Mouse (Mus musculus) cortical plate, adult 2 months (tissue): Measurements from ENCODE around the gene Timp3. TPM values are rescaled to one million over a fixed set of nuclear protein-coding genes. Genes with fewer than 3 reads are reported as not detected.

Experiments
- H3K27ac ChIP-seq: fragments of 200-500 bp; 2 replicates; pipeline ENCODE4 v1.5.1; 2012; ENCODE audit warnings: low read length, control low read depth, inconsistent platforms; ENCODE audit not compliant: insufficient read depth
- H3K4me1 ChIP-seq: fragments of 200-500 bp; 2 replicates; pipeline ENCODE4 v1.6.1; 2011; ENCODE audit warnings: low read length; ENCODE audit not compliant: control insufficient read depth, insufficient read depth
- H3K4me3 ChIP-seq: fragments of 200-500 bp; 2 replicates; pipeline ENCODE4 v1.5.1; 2011; ENCODE audit warnings: mild to moderate bottlenecking, low read length, control low read depth; ENCODE audit not compliant: insufficient read depth
- CTCF ChIP-seq: fragments of 200-500 bp; IDR thresholded peaks from 2 replicates; pipeline ENCODE4 v1.5.1; 2011; ENCODE audit warnings: mild to moderate bottlenecking, control low read depth, low read length; ENCODE audit not compliant: insufficient read depth; ENCODE audit errors: extremely low read depth
- POLR2A ChIP-seq: fragments of 200-500 bp; IDR thresholded peaks from 2 replicates; pipeline ENCODE4 v1.6.1; 2011; ENCODE audit warnings: mild to moderate bottlenecking, low read length, control low read depth; ENCODE audit not compliant: insufficient read depth; ENCODE audit errors: extremely low read depth
- polyA plus RNA-seq: library from polyadenylated mRNA; depleted of rRNA; stranded (reverse); fragments of >200 nt; gene quantifications from 2 replicates; pipeline ENCODE4 v1.2.3, GENCODE M21; 2012

The Timp3 gene
- polyA plus RNA-seq, 1 experiment = 55.0 TPM

DNA sequence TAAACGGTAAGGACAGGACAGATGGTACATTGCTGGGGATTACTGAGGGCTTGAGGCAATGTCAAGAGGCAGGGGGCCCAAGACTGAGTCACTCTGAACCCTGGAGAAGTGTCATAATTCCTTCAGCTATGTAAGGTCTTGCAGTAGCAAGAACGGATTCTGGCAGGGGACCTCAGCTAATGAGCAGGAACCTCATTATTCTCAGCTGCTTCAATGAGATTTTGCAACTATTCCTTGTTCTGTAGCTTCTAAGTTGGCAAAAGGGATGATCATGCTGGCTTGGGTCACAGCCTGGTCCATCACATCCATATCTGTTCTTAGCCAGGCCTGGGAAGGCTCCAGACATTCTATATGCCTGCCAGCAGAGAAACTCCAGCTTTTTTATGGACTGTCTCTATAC, 59.0 kb downstream of the Timp3 start:
- no peak for TF ChIP-seq CTCF
- TF ChIP-seq POLR2A = no peak
- Histone ChIP-seq H3K4me3 (no peak overlapping the region), H3K4me1 (no peaks in the 10 kb centered on the region), H3K27ac (no peak overlapping the region)

DNA sequence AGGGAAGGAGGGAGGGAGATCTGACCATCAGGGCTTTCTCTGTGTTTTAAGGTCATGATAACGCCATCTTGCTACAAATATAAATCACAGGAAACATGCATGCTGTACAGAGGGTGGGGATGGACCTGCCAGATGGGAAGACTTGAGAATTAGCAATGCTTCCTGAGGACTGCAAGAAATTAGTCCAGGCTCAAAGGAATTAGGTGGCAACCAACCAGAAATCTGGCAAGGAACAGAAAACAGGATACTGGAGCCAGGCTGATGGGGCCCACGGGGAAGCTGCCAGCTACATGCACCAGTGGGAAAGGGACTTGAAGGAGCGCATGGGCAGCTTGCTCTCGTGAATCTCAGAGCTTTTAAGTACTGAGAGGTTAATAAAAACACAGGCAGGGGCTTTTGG, 59.5 kb downstream of the Timp3 start:
- Histone ChIP-seq H3K4me3 (no peak overlapping the region), H3K27ac (no peak overlapping the region), H3K4me1 (no peaks in the 10 kb centered on the region)
- TF ChIP-seq POLR2A = no peak
- TF ChIP-seq CTCF = no peak

DNA sequence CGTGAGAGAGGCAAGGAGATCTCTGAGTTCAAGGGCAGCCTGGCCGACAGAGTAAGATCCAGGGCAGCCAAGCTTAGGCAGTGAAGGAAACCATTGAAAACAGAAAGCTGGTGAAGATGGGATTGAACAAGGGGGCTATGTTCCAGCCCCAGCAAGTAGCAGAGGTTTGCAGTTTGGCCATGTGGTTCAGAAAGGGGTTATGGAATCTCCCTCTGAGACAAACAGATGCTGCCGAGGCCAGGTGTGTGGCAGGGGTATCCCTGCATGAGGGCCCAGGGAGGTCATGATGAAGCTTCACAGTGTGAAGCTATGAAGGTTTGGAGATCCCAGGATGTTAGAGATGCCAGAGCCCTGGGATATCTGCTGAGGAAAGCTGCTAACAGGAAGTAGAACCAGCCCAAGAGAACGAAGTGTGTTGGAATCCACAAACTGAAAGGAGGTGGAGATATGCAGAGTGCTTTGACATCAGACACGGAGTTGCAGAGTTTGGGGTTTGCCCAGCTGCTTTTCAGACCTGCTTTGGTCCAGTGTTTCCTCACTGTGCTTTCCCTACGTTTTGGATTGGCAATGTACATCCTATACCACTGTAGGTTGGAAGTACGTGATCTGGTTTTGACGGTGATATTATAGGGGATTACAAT, 63.6 kb downstream of the Timp3 start:
- Histone ChIP-seq H3K27ac (no peak overlapping the region), H3K4me1 (no peaks in the 10 kb centered on the region), H3K4me3 (no peak overlapping the region)
- TF ChIP-seq POLR2A (no peak), CTCF (no peak)

DNA sequence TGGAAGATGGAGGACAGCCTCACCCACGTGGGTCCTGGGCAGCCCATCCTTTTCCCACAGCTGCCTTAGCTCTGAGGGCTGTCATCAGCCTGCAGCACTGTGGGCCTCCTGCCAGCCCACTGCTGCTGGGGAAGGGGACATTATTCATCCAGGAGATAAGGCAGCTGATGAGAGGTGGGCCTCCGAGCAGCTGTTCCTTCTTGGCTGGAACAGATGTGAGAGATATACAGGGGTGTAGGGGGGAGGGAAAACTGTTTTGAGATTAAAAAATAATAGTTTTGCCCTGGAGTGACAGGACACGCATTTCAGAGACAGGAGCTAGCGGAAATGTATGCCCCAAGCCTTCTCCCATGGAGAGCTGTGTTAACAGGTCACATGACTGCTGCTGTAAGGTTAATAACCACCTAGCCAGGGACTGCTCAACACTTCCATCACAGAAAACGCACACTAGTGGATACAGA, 65.5 kb downstream of the Timp3 start:
- Histone ChIP-seq H3K4me1 (no peaks in the 10 kb centered on the region), H3K4me3 (no peak overlapping the region), H3K27ac (no peak overlapping the region)
- TF ChIP-seq CTCF = no peak
- TF ChIP-seq POLR2A = no peak

DNA sequence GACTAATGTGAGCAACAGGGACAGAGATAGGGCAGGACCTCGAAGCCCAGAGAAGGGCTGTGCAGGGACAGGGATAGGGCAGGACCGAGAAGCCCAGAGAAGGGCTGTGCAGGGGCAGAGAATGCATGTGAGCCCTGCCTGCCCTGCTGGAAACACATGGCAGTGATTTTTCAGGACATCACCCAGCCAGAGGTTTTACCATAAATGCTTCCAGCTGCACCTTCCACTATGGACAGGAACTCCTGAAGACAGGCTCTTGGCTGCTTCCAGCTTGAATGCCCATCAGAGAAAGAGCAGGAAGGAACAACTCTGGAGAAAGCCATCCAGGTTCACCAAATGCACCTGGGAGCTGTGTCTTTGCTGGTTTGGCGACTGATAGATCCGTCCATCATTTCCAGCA, 67.2 kb downstream of the Timp3 start:
- Histone ChIP-seq H3K4me1 (no peaks in the 10 kb centered on the region), H3K27ac (no peak overlapping the region), H3K4me3 (no peak overlapping the region)
- TF ChIP-seq CTCF (no peak), POLR2A (no peak)

DNA sequence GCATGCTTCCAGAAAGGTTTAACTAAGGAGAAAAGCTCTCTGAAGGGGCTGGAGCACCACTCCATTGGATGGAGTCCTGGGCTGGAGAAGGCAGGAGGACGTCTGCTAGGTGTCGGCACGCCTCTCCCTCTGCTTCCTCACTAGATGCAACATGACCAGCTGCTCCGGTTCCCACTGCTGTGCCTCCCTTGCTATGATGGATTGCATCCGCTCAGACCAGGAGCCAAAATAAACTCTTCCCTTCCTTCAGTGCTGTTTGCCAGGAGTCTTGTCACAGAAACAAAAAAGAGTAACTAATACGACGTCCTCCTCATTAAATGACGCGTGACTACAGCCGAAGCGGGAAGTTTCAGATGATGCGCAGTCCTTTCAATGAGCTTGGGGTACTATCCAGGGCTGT, 68.6 kb downstream of the Timp3 start:
- Histone ChIP-seq H3K4me3 (no peak overlapping the region), H3K4me1 (no peaks in the 10 kb centered on the region), H3K27ac (no peak overlapping the region)
- TF ChIP-seq POLR2A (no peak), CTCF (no peak)

DNA sequence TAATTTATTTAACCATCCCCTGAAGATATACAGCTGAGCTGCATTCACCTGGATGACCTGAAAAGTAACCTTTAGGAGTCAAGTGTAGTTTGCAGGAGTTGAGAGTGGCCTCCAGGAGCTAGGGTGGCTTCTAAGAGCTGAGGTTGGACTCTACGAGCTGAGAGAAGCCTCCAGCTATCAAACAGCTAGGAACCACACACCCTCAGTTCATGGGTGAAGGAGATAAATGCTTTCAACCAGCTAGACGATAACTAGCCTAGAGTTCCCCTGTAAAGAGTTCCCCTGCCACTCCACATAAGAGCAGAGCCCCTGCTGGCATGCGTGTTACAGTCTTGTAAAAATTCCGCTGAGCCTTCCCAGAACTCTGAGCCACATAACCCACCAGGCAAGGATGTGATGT, 69.2 kb downstream of the Timp3 start:
- H3K4me1 ChIP-seq = no peaks in the 10 kb centered on the region
- TF ChIP-seq CTCF (no peak), POLR2A (no peak)
- H3K4me3 ChIP-seq = no peak overlapping the region
- no peak overlapping the region for H3K27ac ChIP-seq

DNA sequence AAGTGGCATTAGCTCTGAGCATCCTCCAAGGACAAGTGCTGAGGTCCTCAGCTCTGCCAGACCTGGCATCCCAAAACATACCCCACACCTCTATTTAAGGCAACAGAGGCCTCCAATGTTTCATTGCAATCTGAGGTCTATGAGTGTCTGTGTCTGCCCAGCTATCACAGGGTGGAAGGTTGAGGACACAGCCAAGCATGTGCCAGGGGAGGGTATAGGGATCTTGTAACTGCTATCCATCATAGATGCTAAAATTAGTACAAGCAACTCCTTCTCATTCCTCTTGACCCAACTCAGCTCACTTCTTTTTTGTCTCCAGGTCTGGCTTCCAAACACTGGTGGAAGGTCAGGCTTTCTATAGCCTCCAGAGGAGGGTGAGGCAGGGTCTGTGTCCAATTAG, 71.4 kb downstream of the Timp3 start:
- Histone ChIP-seq H3K27ac (no peak overlapping the region), H3K4me3 (no peak overlapping the region), H3K4me1 (no peaks in the 10 kb centered on the region)
- TF ChIP-seq POLR2A (no peak), CTCF (no peak)

DNA sequence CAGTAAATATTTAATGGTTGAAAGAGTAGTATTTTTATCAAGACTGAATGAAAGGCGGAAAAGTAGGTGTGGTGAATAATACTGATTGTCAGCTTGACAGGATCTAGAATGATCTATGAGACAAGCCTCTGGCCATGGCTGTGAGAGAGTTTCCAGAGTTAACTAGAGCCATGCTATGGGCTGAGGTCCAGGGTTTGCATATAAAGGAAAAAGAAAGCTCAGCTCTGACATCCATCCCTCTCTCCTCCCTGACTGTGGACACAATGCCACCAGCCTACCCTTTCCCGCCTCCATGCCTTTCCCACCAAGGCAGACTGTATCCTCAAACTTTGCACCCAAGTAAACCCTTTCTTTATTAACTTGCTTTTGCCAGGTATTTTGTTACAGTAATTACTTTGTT, 73.9 kb downstream of the Timp3 start:
- TF ChIP-seq POLR2A (no peak), CTCF (no peak)

DNA sequence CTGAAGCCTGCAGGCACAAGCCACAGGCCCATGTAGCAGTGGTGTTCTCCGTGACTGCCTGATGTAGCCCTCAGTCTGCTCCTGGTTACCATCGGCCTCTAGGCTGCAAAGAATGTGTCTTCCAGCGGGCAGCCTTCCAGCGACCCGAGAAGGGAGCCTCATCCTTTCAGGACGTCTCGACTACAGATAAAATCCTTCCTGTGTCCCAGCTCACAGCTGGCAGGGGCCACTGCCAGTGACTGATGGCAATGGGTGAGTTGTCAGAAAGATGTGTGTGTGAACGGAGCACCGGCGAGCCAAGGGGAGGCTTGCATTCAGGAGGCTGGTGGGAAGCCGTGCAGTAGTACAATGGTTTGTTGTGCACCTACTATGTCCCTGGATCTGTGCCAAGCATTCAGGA, 75.7 kb downstream of the Timp3 start:
- Histone ChIP-seq H3K4me3 (no peak overlapping the region), H3K4me1 (no peaks in the 10 kb centered on the region), H3K27ac (no peak overlapping the region)
- TF ChIP-seq CTCF = no peak

More for the DNA sequence above, 73.9 kb downstream of the Timp3 start:
- no peak overlapping the region for H3K27ac ChIP-seq
- no peak overlapping the region for H3K4me3 ChIP-seq
- no peaks in the 10 kb centered on the region for H3K4me1 ChIP-seq
